Mouse (Mus musculus) thymus, adult 2 months (tissue): ENCODE measurements around the gene Jmy. TPM values are rescaled to one million over a fixed set of nuclear protein-coding genes. Genes with fewer than 3 reads are reported as not detected.

Experiments used
- DNase-seq: peaks from one replicate; pipeline ENCODE4 v3.0.0; 2021
- H3K27ac ChIP-seq: fragments of 200-500 bp; 2 replicates; pipeline ENCODE4 v1.5.1; 2012; ENCODE audit warnings: low read length, control low read depth; ENCODE audit not compliant: control insufficient read depth, insufficient read depth
- H3K27me3 ChIP-seq: fragments of 200-500 bp; 2 replicates; pipeline ENCODE4 v1.6.1; 2012; ENCODE audit warnings: mild to moderate bottlenecking, low read length, moderate library complexity, mixed read lengths; ENCODE audit not compliant: control insufficient read depth, insufficient read depth
- H3K36me3 ChIP-seq: fragments of 200-500 bp; 2 replicates; pipeline ENCODE4 v1.6.1; 2012; ENCODE audit warnings: mild to moderate bottlenecking, low read length, moderate library complexity; ENCODE audit not compliant: control insufficient read depth, insufficient read depth
- H3K4me1 ChIP-seq: fragments of 200-500 bp; replicated peaks from 2 replicates; pipeline ENCODE4 v1.6.1; 2012; ENCODE audit warnings: low read length; ENCODE audit not compliant: control insufficient read depth, insufficient read depth
- H3K4me3 ChIP-seq: fragments of 200-500 bp; 2 replicates; pipeline ENCODE4 v1.5.1; 2012; ENCODE audit warnings: mild to moderate bottlenecking, low read length, control low read depth, moderate library complexity; ENCODE audit not compliant: control insufficient read depth, insufficient read depth
- CTCF ChIP-seq: fragments of 200-500 bp; IDR thresholded peaks from 2 replicates; pipeline ENCODE4 v1.5.1; 2012; ENCODE audit warnings: mild to moderate bottlenecking, control low read depth, low read length, moderate library complexity, borderline replicate concordance; ENCODE audit not compliant: control insufficient read depth, poor library complexity, insufficient read depth; ENCODE audit errors: extremely low read depth
- POLR2A ChIP-seq: fragments of 200-500 bp; IDR thresholded peaks from 2 replicates; pipeline ENCODE4 v1.6.1; 2012; ENCODE audit warnings: mild to moderate bottlenecking, low read length, control low read depth, moderate library complexity; ENCODE audit not compliant: control insufficient read depth, poor library complexity, insufficient read depth; ENCODE audit errors: extremely low read depth
- WGBS: fragments of 180-500 bp; shearing (Covaris S2); methylation state at CpG from one replicate; pipeline ENCODE4 v1.1.7; 2018; 5-methylcytosine and 5-hydroxymethylcytosine counted together
- polyA plus RNA-seq: library from polyadenylated mRNA; depleted of rRNA; stranded (reverse); fragments of >200 nt; gene quantifications from 2 replicates; pipeline ENCODE4 v1.2.3, GENCODE M21; 2012; rRNA removed

Jmy gene
- 9.2 and 12.6 TPM in 2 replicates for polyA plus RNA-seq

DNA sequence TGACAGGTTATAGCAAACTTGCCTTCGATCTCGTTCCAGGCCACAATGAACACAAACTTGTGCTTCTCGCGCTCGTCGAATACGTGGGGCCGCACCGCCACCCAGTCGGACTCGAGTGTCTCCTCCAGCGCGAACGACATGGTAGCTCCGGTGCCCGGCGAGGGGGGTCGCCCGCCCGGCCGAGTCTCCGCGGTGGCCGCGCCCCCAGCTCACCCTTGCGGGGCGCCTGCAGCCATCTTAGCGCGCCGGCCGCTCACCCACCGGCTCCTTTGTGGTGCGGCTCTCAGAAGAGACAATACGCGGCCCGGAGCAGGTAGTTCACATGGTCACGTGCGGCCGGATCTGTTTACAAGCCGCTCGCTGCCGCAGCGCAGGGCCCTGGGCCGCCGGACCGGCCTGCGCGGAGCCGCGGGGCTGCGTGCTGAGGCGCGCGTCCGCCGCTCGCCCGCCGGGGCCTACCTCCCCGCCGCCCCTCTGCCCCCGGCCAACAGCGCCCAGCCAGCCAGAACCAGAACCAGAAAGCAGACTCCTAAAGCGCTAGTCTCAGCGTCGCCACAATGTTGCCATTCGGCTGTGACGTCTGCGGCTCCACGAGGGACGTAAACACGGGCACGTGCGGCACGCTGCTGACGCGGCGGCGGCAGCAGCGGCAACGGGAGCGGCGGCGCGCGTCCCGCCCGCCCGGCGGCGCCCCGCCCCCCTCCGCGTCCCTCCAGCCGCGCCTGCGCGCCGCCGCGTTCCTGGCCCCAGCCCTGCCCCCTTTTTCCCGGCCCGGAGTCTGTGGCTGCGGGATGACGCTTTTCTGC is at the start of gene Jmy:
Jmy (minus strand) TSS at position 642 of the 806 bp plus-strand sequence.
- peak within 1 kb of the TSS; percentile 95 for H3K4me3 ChIP-seq
- H3K4me1 ChIP-seq = peaks cover 2% of the 10 kb centered on the region; the same call in 1 of the 2 replicates
- no peaks in the 10 kb centered on the region for H3K27me3 ChIP-seq
- peak; percentile 76 for DNase-seq
- no peak within 1 kb of the TSS for H3K27ac ChIP-seq
- under 1% methylated on average over 105 of the region's 105 CpGs for WGBS
- H3K36me3 ChIP-seq = no peaks in the 10 kb centered on the region
- no peak for TF ChIP-seq CTCF
- TF ChIP-seq POLR2A = peak; percentile 48; the same call in 1 of the 2 replicates

DNA sequence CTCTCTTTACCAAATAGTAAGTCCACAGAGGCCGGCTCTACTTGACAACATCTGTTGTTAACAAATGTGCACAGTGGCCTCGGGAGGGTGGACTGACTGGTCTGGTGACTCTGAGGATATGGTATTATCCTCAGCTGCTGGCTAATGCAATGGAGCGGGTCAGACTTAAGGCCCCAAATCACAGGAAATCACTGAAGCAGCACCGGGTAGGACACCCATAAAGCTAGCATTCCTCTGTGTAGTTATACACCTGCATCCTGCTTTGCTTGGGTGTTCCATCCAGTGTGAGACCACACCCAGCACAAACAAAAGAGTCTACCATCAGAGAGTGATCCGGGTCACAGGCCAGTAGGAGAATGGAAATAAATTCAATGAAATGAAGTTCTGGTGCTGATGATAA is 48.0 kb upstream of the Jmy start:
- Histone ChIP-seq H3K27me3 (no peaks in the 10 kb centered on the region), H3K4me1 (peaks cover 10% of the 10 kb centered on the region), H3K36me3 (no peaks in the 10 kb centered on the region), H3K27ac (no peak overlapping the region), H3K4me3 (no peak overlapping the region)
- no peak for DNase-seq
- no peak for TF ChIP-seq CTCF
- 86% methylated on average over 5 of the region's 5 CpGs for WGBS

DNA sequence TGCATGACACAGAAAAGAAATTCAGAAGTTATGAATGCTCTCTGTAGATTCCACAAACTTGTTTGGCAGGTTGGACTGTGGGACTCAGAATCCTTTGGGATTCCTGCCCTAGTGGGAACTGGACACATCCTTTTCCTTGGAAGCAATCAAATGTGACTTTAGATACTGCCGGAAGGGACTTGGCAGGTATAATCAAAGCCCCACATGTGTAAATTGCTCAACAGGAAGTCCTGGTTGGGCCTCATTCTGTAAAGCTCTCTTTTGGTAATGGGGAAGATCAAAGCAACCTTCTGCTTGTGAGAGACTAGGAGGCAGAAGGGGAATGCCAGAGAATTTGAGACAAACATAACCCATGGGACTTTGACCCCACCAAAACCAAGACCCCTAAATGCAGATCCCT is 46.4 kb upstream of the Jmy start:
- 8% methylated on average over 1 of the region's 1 CpGs for WGBS
- Histone ChIP-seq H3K27ac (no peak overlapping the region), H3K27me3 (no peaks in the 10 kb centered on the region), H3K4me1 (peaks cover 10% of the 10 kb centered on the region), H3K4me3 (no peak overlapping the region), H3K36me3 (no peaks in the 10 kb centered on the region)
- peak; percentile 6 for DNase-seq
- no peak for TF ChIP-seq POLR2A
- no peak for TF ChIP-seq CTCF

DNA sequence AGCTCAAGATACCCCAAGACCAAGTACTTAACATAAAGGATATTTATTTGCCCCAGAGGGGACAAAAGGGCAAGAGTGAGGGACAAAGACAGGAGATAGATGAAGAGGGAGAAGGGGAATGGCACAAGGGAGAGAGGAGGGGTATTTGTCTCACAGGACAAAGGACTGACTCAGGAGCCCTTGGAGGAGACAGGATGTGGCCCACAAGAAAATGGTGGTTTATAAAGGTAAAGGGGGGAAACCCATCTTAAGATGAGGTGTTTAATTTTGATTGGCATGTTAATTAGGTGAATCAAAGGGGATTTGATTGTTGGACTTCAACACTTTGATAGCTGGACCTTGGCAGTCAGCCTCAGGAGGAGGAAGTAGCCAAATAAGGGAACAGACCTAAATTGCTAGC is 44.7 kb upstream of the Jmy start:
- H3K36me3 ChIP-seq = no peaks in the 10 kb centered on the region
- TF ChIP-seq CTCF (no peak), POLR2A (no peak)
- H3K27ac ChIP-seq = no peak overlapping the region
- H3K27me3 ChIP-seq = no peaks in the 10 kb centered on the region
- no peak overlapping the region for H3K4me3 ChIP-seq
- H3K4me1 ChIP-seq = peaks cover 10% of the 10 kb centered on the region
- no peak for DNase-seq

DNA sequence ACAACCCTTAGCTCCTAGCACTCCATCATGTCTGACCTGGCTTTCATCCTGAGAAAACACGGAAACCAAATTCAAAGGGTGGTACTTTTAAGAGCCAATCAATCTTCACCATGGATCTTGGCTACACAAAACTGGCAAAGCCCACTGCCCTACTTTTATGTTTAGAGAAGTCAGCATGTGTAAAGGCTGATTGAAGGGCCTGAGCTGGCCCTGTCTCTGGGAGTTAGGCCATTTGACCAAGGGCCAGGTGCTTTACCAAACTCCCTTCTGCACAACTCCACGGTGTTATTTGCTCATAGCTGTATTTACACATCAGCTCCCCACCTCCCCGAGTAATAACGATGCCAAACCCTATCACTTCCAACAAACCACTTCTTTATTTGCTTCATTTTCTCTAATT is 39.7 kb upstream of the Jmy start:
- no peak for TF ChIP-seq POLR2A
- no peak for TF ChIP-seq CTCF
- no peaks in the 10 kb centered on the region for H3K36me3 ChIP-seq
- WGBS = 93% methylated on average over 4 of the region's 4 CpGs
- no peaks in the 10 kb centered on the region for H3K4me1 ChIP-seq
- H3K27ac ChIP-seq = no peak overlapping the region
- no peaks in the 10 kb centered on the region for H3K27me3 ChIP-seq
- no peak overlapping the region for H3K4me3 ChIP-seq
- DNase-seq = no peak

DNA sequence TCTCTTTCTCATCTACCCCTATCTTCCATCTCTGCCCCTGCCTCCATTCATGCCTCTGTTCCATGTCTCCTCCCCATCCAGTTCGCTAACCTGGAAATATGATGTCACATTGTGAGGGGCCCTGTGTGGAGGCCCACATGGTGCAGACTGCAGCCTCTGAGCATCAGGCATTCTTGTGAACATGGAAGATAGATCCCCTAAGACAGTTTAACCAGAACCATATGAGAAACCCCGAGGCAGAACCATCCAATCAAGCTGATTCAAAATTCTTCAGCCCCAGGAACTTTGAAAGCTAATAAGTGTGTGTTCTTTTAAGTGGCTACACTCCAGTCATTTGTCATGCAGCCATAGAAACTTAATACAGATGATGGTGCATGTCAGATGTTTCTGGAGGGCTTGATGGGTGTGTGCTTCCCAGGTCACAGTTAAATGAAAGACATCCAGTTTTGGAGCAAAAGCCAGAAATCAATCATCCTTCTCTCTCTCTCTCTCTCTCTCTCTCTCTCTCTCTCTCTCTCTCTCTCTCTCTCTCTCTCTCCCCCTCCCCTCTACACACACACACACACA is 19.2 kb upstream of the Jmy start:
- H3K27ac ChIP-seq = no peak overlapping the region
- H3K27me3 ChIP-seq = no peaks in the 10 kb centered on the region
- no peaks in the 10 kb centered on the region for H3K4me1 ChIP-seq
- TF ChIP-seq CTCF (no peak), POLR2A (no peak)
- no peaks in the 10 kb centered on the region for H3K36me3 ChIP-seq
- H3K4me3 ChIP-seq = no peak overlapping the region
- DNase-seq = no peak
- 88% methylated on average over 2 of the region's 2 CpGs for WGBS

DNA sequence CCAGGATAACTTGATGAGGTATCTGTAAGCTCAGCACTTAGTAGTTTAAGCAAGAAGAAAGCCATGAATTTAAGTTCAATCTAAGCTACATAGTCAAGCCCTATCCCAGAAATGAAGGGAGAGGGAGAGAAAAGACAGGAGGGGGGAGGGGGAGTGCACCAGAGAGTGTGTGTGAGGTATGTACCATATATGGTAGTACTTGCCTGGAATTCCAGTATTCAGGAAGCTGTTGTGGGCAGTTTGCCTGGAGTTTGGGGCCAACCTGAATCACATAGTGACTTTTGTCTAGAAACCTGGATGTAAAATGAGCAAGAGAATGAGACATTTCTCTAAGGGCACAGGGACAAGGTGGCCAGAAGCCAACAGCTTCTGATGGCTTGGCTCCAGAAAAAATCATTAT is 17.6 kb upstream of the Jmy start:
- Histone ChIP-seq H3K4me3 (no peak overlapping the region), H3K4me1 (no peaks in the 10 kb centered on the region), H3K27ac (no peak overlapping the region), H3K27me3 (no peaks in the 10 kb centered on the region), H3K36me3 (no peaks in the 10 kb centered on the region)
- no peak for DNase-seq
- TF ChIP-seq POLR2A (no peak), CTCF (no peak)
